9 mouse cellular contexts compared by ENCODE assay signal in the genomic region with DNA sequence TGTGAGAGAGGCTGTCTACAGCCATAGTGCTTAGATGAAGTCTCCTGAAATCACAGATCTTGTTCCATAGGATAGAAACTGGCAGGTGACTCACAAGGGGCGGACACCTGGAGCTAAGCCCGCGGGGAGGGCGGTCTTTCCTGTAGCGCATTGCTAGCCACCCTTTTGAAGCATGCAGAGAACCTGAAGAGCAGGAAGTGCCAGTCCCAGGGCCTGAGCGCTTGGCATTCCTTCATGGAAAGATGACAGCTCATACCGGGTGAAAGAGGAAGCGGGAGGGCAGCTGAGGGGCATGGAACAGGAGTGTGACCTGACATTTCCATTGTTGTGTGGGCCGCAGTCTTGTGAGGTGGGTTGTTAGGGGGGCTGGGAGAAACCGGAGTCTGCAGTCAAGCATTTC. TPM values are rescaled to one million over a fixed set of nuclear protein-coding genes. Genes with fewer than 3 reads are reported as not detected.
DNase-seq lines count a peak whose midpoint lies in the region; ATAC-seq and TF ChIP-seq lines count a peak whose summit lies in the region.
"Had no signal": no experiment of that assay in that cellular context is flagged by ENCODE, and none has a peak within 500 bp of the region (broad histone marks: within the 10 kb centered on the region; RNA-seq: fewer than 3 reads in every experiment).

No protein-coding gene starts in this region.

- H3K4me3 ChIP-seq in embryonic facial prominence, embryonic 14.5 days (ENCODE audit: low read depth, low read length): no peak overlapping the region
- H3K4me3 ChIP-seq in intestine, postnatal 0 days (ENCODE audit: low read depth, low read length): no peak overlapping the region
- no peak overlapping the region for H3K4me3 ChIP-seq in forebrain, embryonic 12.5 days (replicated peaks)
- no peak overlapping the region for H3K4me3 ChIP-seq in midbrain, embryonic 16.5 days (ENCODE audit: low read depth, low read length)

- no peaks in the 10 kb centered on the region for H3K9me3 ChIP-seq in embryonic facial prominence, embryonic 14.5 days (ENCODE audit: control insufficient read depth, low read length)
- H3K9me3 ChIP-seq in intestine, postnatal 0 days (ENCODE audit: control insufficient read depth): no peaks in the 10 kb centered on the region
- no peaks in the 10 kb centered on the region for H3K9me3 ChIP-seq in forebrain, embryonic 12.5 days
- no peaks in the 10 kb centered on the region for H3K9me3 ChIP-seq in midbrain, embryonic 16.5 days (replicated peaks; ENCODE audit: control insufficient read depth, low read length, poor library complexity, severe bottlenecking)

- H3K9ac ChIP-seq in embryonic facial prominence, embryonic 14.5 days (ENCODE audit: low read depth, low read length): no peak overlapping the region
- no peak overlapping the region for H3K9ac ChIP-seq in intestine, postnatal 0 days (ENCODE audit: low read depth, low read length)
- H3K9ac ChIP-seq in forebrain, embryonic 12.5 days: no peak overlapping the region
- H3K9ac ChIP-seq in midbrain, embryonic 16.5 days (ENCODE audit: low read depth, low read length): no peak overlapping the region

- peak; percentile 32 for DNase-seq in CD4-positive helper T cell, adult 2 months (ENCODE audit: low read depth, low spot score)
- peak; percentile 89 for DNase-seq in embryonic facial prominence, embryonic 14.5 days (ENCODE audit: low spot score)
- peak; percentile 83 for DNase-seq in lung, postnatal 10 days
- DNase-seq in gastrocnemius, postnatal 36 days: no peak
- DNase-seq in natural killer cell, adult 2 months (ENCODE audit: low spot score in 2 of 2): no peak

- H3K36me3 ChIP-seq in embryonic facial prominence, embryonic 14.5 days (ENCODE audit: control insufficient read depth, insufficient read depth, low read length): no peaks in the 10 kb centered on the region
- no peaks in the 10 kb centered on the region for H3K36me3 ChIP-seq in intestine, postnatal 0 days (ENCODE audit: control insufficient read depth, insufficient read depth)
- H3K36me3 ChIP-seq in forebrain, embryonic 12.5 days (replicated peaks): no peaks in the 10 kb centered on the region
- H3K36me3 ChIP-seq in midbrain, embryonic 16.5 days (ENCODE audit: control insufficient read depth, insufficient read depth, low read length): no peaks in the 10 kb centered on the region
- H3K36me3 ChIP-seq: G1E had no signal

- TF ChIP-seq CTCF in intestine, postnatal 0 days (IDR thresholded peaks at IDR 0.05; ENCODE audit: low read depth): no peak

- 37% methylated on average over 10 of the region's 10 CpGs for WGBS in embryonic facial prominence, embryonic 14.5 days
- 23% methylated on average over 10 of the region's 10 CpGs for WGBS in intestine, postnatal 0 days
- WGBS in forebrain, embryonic 12.5 days: 64% methylated on average over 10 of the region's 10 CpGs
- 60% methylated on average over 10 of the region's 10 CpGs for WGBS in midbrain, embryonic 16.5 days

- H3K4me1 ChIP-seq in embryonic facial prominence, embryonic 14.5 days (ENCODE audit: control insufficient read depth, insufficient read depth, low read length): no peaks in the 10 kb centered on the region; the same call in 1 of the 2 replicates
- H3K4me1 ChIP-seq in intestine, postnatal 0 days (replicated peaks; ENCODE audit: control insufficient read depth, insufficient read depth, low read length): no peaks in the 10 kb centered on the region
- no peaks in the 10 kb centered on the region for H3K4me1 ChIP-seq in forebrain, embryonic 12.5 days
- H3K4me1 ChIP-seq in midbrain, embryonic 16.5 days (ENCODE audit: control insufficient read depth, insufficient read depth, low read length): no peaks in the 10 kb centered on the region

- intact Hi-C loops in gastrocnemius, postnatal 36 days (cut with DNase I): no loop called here

- H3K27ac ChIP-seq in embryonic facial prominence, embryonic 14.5 days (replicated peaks; ENCODE audit: low read depth, low read length): no peak overlapping the region
- no peak overlapping the region for H3K27ac ChIP-seq in intestine, postnatal 0 days (ENCODE audit: low read depth, low read length)
- no peak overlapping the region for H3K27ac ChIP-seq in forebrain, embryonic 12.5 days
- no peak overlapping the region for H3K27ac ChIP-seq in midbrain, embryonic 16.5 days (ENCODE audit: low read length)

- H3K4me2 ChIP-seq in embryonic facial prominence, embryonic 14.5 days (ENCODE audit: low read depth, low read length): no peak overlapping the region
- peak overlapping the region; percentile 49 for H3K4me2 ChIP-seq in intestine, postnatal 0 days (replicated peaks; ENCODE audit: low read depth)
- H3K4me2 ChIP-seq in forebrain, embryonic 12.5 days: no peak overlapping the region
- H3K4me2 ChIP-seq in midbrain, embryonic 16.5 days (ENCODE audit: low read length): no peak overlapping the region

- peak; percentile 91 for ATAC-seq in embryonic facial prominence, embryonic 14.5 days (ENCODE audit: low read depth)
- peak; percentile 92 for ATAC-seq in intestine, postnatal 0 days
- no peak for ATAC-seq in forebrain, embryonic 12.5 days (ENCODE audit: low FRiP score)
- ATAC-seq in midbrain, embryonic 16.5 days: no peak

- no peaks in the 10 kb centered on the region for H3K27me3 ChIP-seq in embryonic facial prominence, embryonic 14.5 days (replicated peaks; ENCODE audit: control insufficient read depth, insufficient read depth, low read length)
- no peaks in the 10 kb centered on the region for H3K27me3 ChIP-seq in intestine, postnatal 0 days (replicated peaks; ENCODE audit: control insufficient read depth, insufficient read depth, low read length)
- H3K27me3 ChIP-seq in forebrain, embryonic 12.5 days: no peaks in the 10 kb centered on the region
- H3K27me3 ChIP-seq in midbrain, embryonic 16.5 days (ENCODE audit: control insufficient read depth, insufficient read depth, low read depth, low read length): no peaks in the 10 kb centered on the region

RNA-seq across cellular contexts. Expression of gene Prkch, which starts 33.1 kb away (rescaled TPM):
- 13.6 TPM in 2 replicates for polyA plus RNA-seq in embryonic facial prominence, embryonic 14.5 days (2014; fragmentation: Nextera tagmentation; extraction: Ambion mirVana)
- polyA plus RNA-seq in intestine, postnatal 0 days (2015; fragmentation: Nextera tagmentation; extraction: Ambion mirVana): 3.3 and 3.7 TPM in 2 replicates
- 4.6 and 6.0 TPM in 2 replicates for polyA plus RNA-seq in forebrain, embryonic 12.5 days (2016; fragmentation: Nextera tagmentation; extraction: Ambion mirVana)
- 10.4 and 13.4 TPM in 2 replicates for polyA plus RNA-seq in midbrain, embryonic 16.5 days (2015; fragmentation: Nextera tagmentation; extraction: Ambion mirVana)
- total RNA-seq in gastrocnemius, postnatal 36 days (2021): 1 to 10 TPM; 5.0 to 6.5 TPM
- polyA plus RNA-seq: G1E had no signal

Comparison
In these comparisons a context has a peak if more than half of its experiments do, and no peak if none do; other contexts are left out.
1. DNase-seq: peak in CD4-positive helper T cell, adult 2 months (single experiment), embryonic facial prominence, embryonic 14.5 days (single experiment) and lung, postnatal 10 days (single experiment); none in gastrocnemius, postnatal 36 days (0 of 2) and natural killer cell, adult 2 months (0 of 2).
2. ATAC-seq: peak in embryonic facial prominence, embryonic 14.5 days (single experiment) and intestine, postnatal 0 days (single experiment); none in forebrain, embryonic 12.5 days (single experiment) and midbrain, embryonic 16.5 days (single experiment).